In genomic region chr5:140702103-140702513, GRCm38 (mm10) we compare ENCODE assay signal across 7 mouse cellular contexts. TPM values are rescaled to one million over a fixed set of nuclear protein-coding genes. Genes with fewer than 3 reads are reported as not detected.
DNase-seq lines count a peak whose midpoint lies in the region; ATAC-seq lines count a peak whose summit lies in the region.

Iqce (minus strand) TSS chr5:140702378.

- peaks cover 11% of the 10 kb centered on the region for H3K36me3 ChIP-seq in intestine, embryonic 14.5 days (ENCODE audit: control insufficient read depth, insufficient read depth, low read length)
- peaks cover 30% of the 10 kb centered on the region for H3K36me3 ChIP-seq in midbrain, embryonic 10.5 days

- intact Hi-C loops in left cerebral cortex, postnatal 25 days (cut with DNase I): no loop called here

- peak within 1 kb of the TSS; percentile 88 for H3K9ac ChIP-seq in intestine, embryonic 14.5 days (ENCODE audit: low read length)

- H3K27ac ChIP-seq in intestine, embryonic 14.5 days (ENCODE audit: low read depth): peak within 1 kb of the TSS; percentile 84
- H3K27ac ChIP-seq in midbrain, embryonic 10.5 days (replicated peaks): peak within 1 kb of the TSS; percentile 94

- DNase-seq in adrenal gland, adult (ENCODE audit: inconsistent age in 2 of 2, low spot score in 1 of 2): peak; percentile 96 to 98
- peak; percentile 94 for DNase-seq in embryo, embryonic 10.5 days (ENCODE audit: low spot score)
- DNase-seq in gastrocnemius, postnatal 25 days: peak; percentile 93
- DNase-seq in intestine, embryonic 14.5 days (ENCODE audit: low spot score): peak; percentile 96
- DNase-seq in left cerebral cortex, postnatal 25 days (ENCODE audit: low spot score in 2 of 2): peak; percentile 95 to 97
- DNase-seq in midbrain, embryonic 10.5 days (ENCODE audit: low spot score): peak; percentile 96
- DNase-seq in right cerebral cortex, postnatal 4 days: peak; percentile 96

- H3K9me3 ChIP-seq in intestine, embryonic 14.5 days (ENCODE audit: control insufficient read depth, low read length): no peaks in the 10 kb centered on the region
- H3K9me3 ChIP-seq in midbrain, embryonic 10.5 days (replicated peaks): no peaks in the 10 kb centered on the region

- H3K4me2 ChIP-seq in intestine, embryonic 14.5 days (ENCODE audit: low read length): peak within 1 kb of the TSS; percentile 77

- ATAC-seq in intestine, embryonic 14.5 days (replicated peaks; ENCODE audit: low FRiP score, low TSS enrichment, low read depth): peak; percentile 45

- H3K27me3 ChIP-seq in intestine, embryonic 14.5 days (replicated peaks; ENCODE audit: control insufficient read depth, insufficient read depth, low read length): no peaks in the 10 kb centered on the region
- H3K27me3 ChIP-seq in midbrain, embryonic 10.5 days (ENCODE audit: low read depth, poor library complexity, severe bottlenecking): no peaks in the 10 kb centered on the region

- WGBS in intestine, embryonic 14.5 days: under 1% methylated on average over 33 of the region's 33 CpGs
- under 1% methylated on average over 33 of the region's 33 CpGs for WGBS in midbrain, embryonic 10.5 days

- peak within 1 kb of the TSS; percentile 90 for H3K4me3 ChIP-seq in intestine, embryonic 14.5 days (ENCODE audit: low read depth, low read length)
- H3K4me3 ChIP-seq in midbrain, embryonic 10.5 days: peak within 1 kb of the TSS; percentile 85

- H3K4me1 ChIP-seq in intestine, embryonic 14.5 days (replicated peaks; ENCODE audit: control insufficient read depth, insufficient read depth, low read length): peaks cover 33% of the 10 kb centered on the region
- peaks cover 64% of the 10 kb centered on the region for H3K4me1 ChIP-seq in midbrain, embryonic 10.5 days

RNA-seq across cellular contexts. Expression of gene Iqce, which starts in this region (rescaled TPM):
- total RNA-seq in gastrocnemius, postnatal 25 days (2021): 1 to 10 TPM; 3.4 to 3.9 TPM
- 23.6 and 24.1 TPM in 2 replicates for polyA plus RNA-seq in intestine, embryonic 14.5 days (2014; fragmentation: Nextera tagmentation; extraction: Ambion mirVana)
- 10 to 100 TPM; 43.4 to 50.4 TPM for total RNA-seq in left cerebral cortex, postnatal 25 days (2021)
- 23.6 and 27.6 TPM in 2 replicates for polyA plus RNA-seq in midbrain, embryonic 10.5 days (2016; fragmentation: Nextera tagmentation; extraction: Ambion mirVana)

Comparison
In these comparisons a context has a peak if more than half of its experiments do, and no peak if none do; other contexts are left out.
1. Peak in every context shown above with its lines: DNase-seq, ATAC-seq, H3K4me3 ChIP-seq and H3K27ac ChIP-seq.
2. RNA of gene Iqce (total RNA-seq): 43.4 to 50.4 TPM in left cerebral cortex, postnatal 25 days; 3.4 to 3.9 TPM in gastrocnemius, postnatal 25 days; every median in the first group is over 4 times any median in the second.